ENCODE assay signal across 8 mouse cellular contexts in the genomic region with DNA sequence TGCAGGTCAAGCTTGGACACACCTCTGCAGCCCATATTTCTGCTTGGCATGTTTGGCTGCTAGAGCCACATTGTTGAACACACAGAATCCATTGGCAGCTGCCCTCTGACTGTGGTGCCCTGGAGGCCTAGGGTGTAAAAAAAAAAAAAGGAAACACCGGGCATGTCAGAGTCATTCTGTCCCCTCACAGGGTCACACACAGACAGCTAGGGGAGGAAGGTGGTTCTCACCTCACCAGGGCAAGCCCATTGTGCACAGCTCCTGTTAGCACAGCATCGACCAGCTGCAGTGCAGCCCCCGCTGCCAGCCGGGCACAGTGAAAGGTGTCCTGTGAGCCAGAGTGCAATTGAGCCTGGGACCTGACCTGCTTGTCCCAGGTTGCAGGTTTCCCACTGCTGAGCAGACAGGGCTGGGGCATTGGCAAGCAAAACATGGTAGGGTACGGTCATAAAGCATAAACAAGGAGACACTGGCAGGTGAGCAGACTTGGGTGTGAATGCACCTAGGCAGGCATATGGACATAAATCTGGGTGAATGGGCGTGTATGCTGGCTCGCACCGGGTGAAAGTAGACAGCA. TPM values are rescaled to one million over a fixed set of nuclear protein-coding genes. Genes with fewer than 3 reads are reported as not detected.
DNase-seq lines count a peak whose midpoint lies in the region; ATAC-seq and TF ChIP-seq lines count a peak whose summit lies in the region.

No protein-coding gene starts in this region.

- WGBS in forebrain, postnatal 0 days = 82% methylated on average over 8 of the region's 8 CpGs
- 75% methylated on average over 8 of the region's 8 CpGs for WGBS in liver, embryonic 16.5 days (ENCODE audit: insufficient replicate concordance)

- no peak for TF ChIP-seq CTCF in C2C12 (IDR thresholded peaks at IDR 0.05; ENCODE audit: control insufficient read depth, insufficient read depth, insufficient read length)
- TF ChIP-seq CTCF in forebrain, postnatal 0 days (IDR thresholded peaks at IDR 0.05; ENCODE audit: low read depth) = no peak

- peak overlapping the region; percentile 84 for H3K4me2 ChIP-seq in forebrain, postnatal 0 days (ENCODE audit: low read depth)
- H3K4me2 ChIP-seq in liver, embryonic 16.5 days (ENCODE audit: low read depth, low read length) = peak overlapping the region; percentile 85

- no peak for DNase-seq in forebrain, postnatal 0 days
- DNase-seq in spleen, postnatal 14 days (ENCODE audit: low spot score in 2 of 2) = no peak
- DNase-seq in adrenal gland, adult 2 months = no peak
- no peak for DNase-seq in adrenal gland, postnatal 14 days

- H3K36me3 ChIP-seq in erythroblast, embryonic 14.5 days (ENCODE audit: control insufficient read depth) = peaks cover 22% of the 10 kb centered on the region
- H3K36me3 ChIP-seq in C2C12 (ENCODE audit: control insufficient read depth, insufficient read depth) = peaks cover 45% of the 10 kb centered on the region
- peaks cover 13% of the 10 kb centered on the region; the same call in 1 of the 2 replicates for H3K36me3 ChIP-seq in forebrain, postnatal 0 days (ENCODE audit: insufficient read depth)
- H3K36me3 ChIP-seq in liver, embryonic 16.5 days (ENCODE audit: control insufficient read depth, insufficient read depth) = no peaks in the 10 kb centered on the region

- H3K79me2 ChIP-seq in C2C12 (ENCODE audit: control insufficient read depth, insufficient read depth) = peaks cover 22% of the 10 kb centered on the region

- H3K27me3 ChIP-seq in erythroblast, embryonic 14.5 days (ENCODE audit: control insufficient read depth) = peaks cover 5% of the 10 kb centered on the region
- no peaks in the 10 kb centered on the region for H3K27me3 ChIP-seq in C2C12 (ENCODE audit: control insufficient read depth, insufficient read depth, insufficient read length)
- no peaks in the 10 kb centered on the region for H3K27me3 ChIP-seq in forebrain, postnatal 0 days (ENCODE audit: insufficient read depth, low read length)
- no peaks in the 10 kb centered on the region; the same call in 1 of the 2 replicates for H3K27me3 ChIP-seq in liver, embryonic 16.5 days (ENCODE audit: control insufficient read depth, insufficient read depth, low read depth, low read length)

- H3K9me3 ChIP-seq in erythroblast, embryonic 14.5 days (ENCODE audit: control insufficient read depth, low read length) = no peaks in the 10 kb centered on the region
- H3K9me3 ChIP-seq in forebrain, postnatal 0 days (ENCODE audit: low read length) = no peaks in the 10 kb centered on the region
- H3K9me3 ChIP-seq in liver, embryonic 16.5 days (replicated peaks; ENCODE audit: control insufficient read depth, low read length) = no peaks in the 10 kb centered on the region

- H3K27ac ChIP-seq in forebrain, postnatal 0 days (ENCODE audit: low read depth, low read length) = peak overlapping the region; percentile 70; the same call in 1 of the 2 replicates
- no peak overlapping the region for H3K27ac ChIP-seq in liver, embryonic 16.5 days (ENCODE audit: low read length)

- H3K79me3 ChIP-seq in C2C12 (ENCODE audit: low read depth) = peaks cover 4% of the 10 kb centered on the region

- no peak for ATAC-seq in erythroblast, adult 5-6 weeks (replicated peaks; ENCODE audit: low FRiP score, poor library complexity, severe bottlenecking)
- ATAC-seq in forebrain, postnatal 0 days = no peak
- ATAC-seq in liver, embryonic 16.5 days (ENCODE audit: low read depth) = no peak

- H3K4me1 ChIP-seq in erythroblast, embryonic 14.5 days (ENCODE audit: control insufficient read depth) = peaks cover 42% of the 10 kb centered on the region
- peaks cover 13% of the 10 kb centered on the region for H3K4me1 ChIP-seq in forebrain, postnatal 0 days (ENCODE audit: insufficient read depth)
- H3K4me1 ChIP-seq in liver, embryonic 16.5 days (ENCODE audit: control insufficient read depth, low read depth, low read length) = peaks cover 21% of the 10 kb centered on the region

- peak overlapping the region; percentile 88 for H3ac ChIP-seq in C2C12 (ENCODE audit: control insufficient read depth, insufficient read length, low read depth)

- H3K4me3 ChIP-seq in erythroblast, embryonic 14.5 days (replicated peaks) = peak overlapping the region; percentile 76
- peak overlapping the region; percentile 49 for H3K4me3 ChIP-seq in C2C12 (ENCODE audit: insufficient read depth, poor library complexity, severe bottlenecking)
- H3K4me3 ChIP-seq in forebrain, postnatal 0 days (ENCODE audit: low read depth, low read length) = peak overlapping the region; percentile 47
- H3K4me3 ChIP-seq in liver, embryonic 16.5 days (ENCODE audit: low read depth, low read length) = peak overlapping the region; percentile 79

- H3K9ac ChIP-seq in forebrain, postnatal 0 days = peak overlapping the region; percentile 56
- peak overlapping the region; percentile 83; the same call in 1 of the 2 replicates for H3K9ac ChIP-seq in liver, embryonic 16.5 days (ENCODE audit: low read depth, low read length)

TF ChIP-seq in C2C12, 6 proteins besides CTCF, POLR2A, EP300 and RAD21 (continues in another document):
- TF ChIP-seq MYOG (IDR thresholded peaks at IDR 0.05; ENCODE audit: control insufficient read depth, extremely low read depth, insufficient read length) (no peak), CEBPB (IDR thresholded peaks at IDR 0.05; ENCODE audit: low read depth) (no peak), USF1 (IDR thresholded peaks at IDR 0.05; ENCODE audit: low read depth) (no peak), MAX (IDR thresholded peaks at IDR 0.05) (no peak), MYOD1 (IDR thresholded peaks at IDR 0.05; ENCODE audit: control insufficient read depth, insufficient read length, low read depth) (no peak)

RNA-seq across cellular contexts. Expression of gene Hdac10, which starts 1.0 kb away (rescaled TPM):
- 0.33 and 0.64 TPM in 2 replicates for polyA plus RNA-seq in erythroblast, embryonic 14.5 days (2012)
- total RNA-seq in erythroblast, adult 5-6 weeks (2015; ENCODE audit: low replicate concordance) = 1.5 TPM in 1 of 2 replicates, not detected in the other
- total RNA-seq in erythroblast, adult 5-6 weeks (2017; ENCODE audit: low replicate concordance) = 1.7 and 2.5 TPM in 2 replicates
- polyA plus RNA-seq in C2C12 (2012; fragmentation: generic; extraction: Trizol) = 15.0 TPM
- 33.1 and 44.3 TPM in 2 replicates for total RNA-seq in forebrain, postnatal 0 days (2014; rRNA removed)
- 27.9 and 30.1 TPM in 2 replicates for polyA plus RNA-seq in forebrain, postnatal 0 days (2015; fragmentation: Nextera tagmentation; extraction: Ambion mirVana)
- polyA plus RNA-seq in liver, embryonic 16.5 days (2015; fragmentation: Nextera tagmentation; extraction: Ambion mirVana) = 8.2 and 9.7 TPM in 2 replicates
- 10 to 100 TPM; 10.9 to 11.2 TPM for total RNA-seq in adrenal gland, adult 2 months (2021)
- polyA plus RNA-seq in adrenal gland, adult 2 months (2012; rRNA removed) = 29.7 and 30.3 TPM in 2 replicates
- 11.9 and 13.2 TPM in 2 replicates for total RNA-seq in adrenal gland, postnatal 14 days (2021)

RNA-seq across cellular contexts. Expression of gene Tubgcp6, which starts 4.5 kb away (rescaled TPM):
- 4.4 and 4.8 TPM in 2 replicates for polyA plus RNA-seq in erythroblast, embryonic 14.5 days (2012)
- 7.3 and 13.8 TPM in 2 replicates for total RNA-seq in erythroblast, adult 5-6 weeks (2015; ENCODE audit: low replicate concordance)
- 15.3 and 21.2 TPM in 2 replicates for total RNA-seq in erythroblast, adult 5-6 weeks (2017; ENCODE audit: low replicate concordance)
- 19.0 TPM for polyA plus RNA-seq in C2C12 (2012; fragmentation: generic; extraction: Trizol)
- 24.6 and 42.4 TPM in 2 replicates for total RNA-seq in forebrain, postnatal 0 days (2014; rRNA removed)
- 7.4 and 8.8 TPM in 2 replicates for polyA plus RNA-seq in forebrain, postnatal 0 days (2015; fragmentation: Nextera tagmentation; extraction: Ambion mirVana)
- 5.8 and 6.3 TPM in 2 replicates for polyA plus RNA-seq in liver, embryonic 16.5 days (2015; fragmentation: Nextera tagmentation; extraction: Ambion mirVana)
- total RNA-seq in adrenal gland, adult 2 months (2021) = 10 to 100 TPM; 11.2 to 12.3 TPM
- polyA plus RNA-seq in adrenal gland, adult 2 months (2012; rRNA removed) = 30.6 and 31.8 TPM in 2 replicates
- 13.3 and 15.7 TPM in 2 replicates for total RNA-seq in adrenal gland, postnatal 14 days (2021)

RNA-seq across cellular contexts. Expression of gene Mapk12, which starts 13.1 kb away (rescaled TPM):
- polyA plus RNA-seq in erythroblast, embryonic 14.5 days (2012) = 0.02 and 0.03 TPM in 2 replicates
- total RNA-seq in erythroblast, adult 5-6 weeks (2015; ENCODE audit: low replicate concordance) = not detected in 2 replicates
- not detected in 2 replicates for total RNA-seq in erythroblast, adult 5-6 weeks (2017; ENCODE audit: low replicate concordance)
- polyA plus RNA-seq in C2C12 (2012; fragmentation: generic; extraction: Trizol) = 30.5 TPM
- total RNA-seq in forebrain, postnatal 0 days (2014; rRNA removed) = 1.8 and 3.4 TPM in 2 replicates
- 2.0 and 2.8 TPM in 2 replicates for polyA plus RNA-seq in forebrain, postnatal 0 days (2015; fragmentation: Nextera tagmentation; extraction: Ambion mirVana)
- 1.1 and 1.9 TPM in 2 replicates for polyA plus RNA-seq in liver, embryonic 16.5 days (2015; fragmentation: Nextera tagmentation; extraction: Ambion mirVana)
- 10 to 100 TPM in 1 of 2 experiments, 1 to 10 TPM in 1; 6.7 to 10.2 TPM for total RNA-seq in adrenal gland, adult 2 months (2021)
- polyA plus RNA-seq in adrenal gland, adult 2 months (2012; rRNA removed) = 5.9 and 9.1 TPM in 2 replicates
- 8.6 and 9.6 TPM in 2 replicates for total RNA-seq in adrenal gland, postnatal 14 days (2021)

RNA-seq across cellular contexts. Expression of gene Mapk11, which starts 22.0 kb away (rescaled TPM):
- 0.02 TPM in 1 of 2 replicates, not detected in the other for polyA plus RNA-seq in erythroblast, embryonic 14.5 days (2012)
- total RNA-seq in erythroblast, adult 5-6 weeks (2015; ENCODE audit: low replicate concordance) = not detected in 2 replicates
- 0.17 TPM in 1 of 2 replicates, not detected in the other for total RNA-seq in erythroblast, adult 5-6 weeks (2017; ENCODE audit: low replicate concordance)
- polyA plus RNA-seq in C2C12 (2012; fragmentation: generic; extraction: Trizol) = 14.9 TPM
- 35.2 and 35.8 TPM in 2 replicates for total RNA-seq in forebrain, postnatal 0 days (2014; rRNA removed)
- polyA plus RNA-seq in forebrain, postnatal 0 days (2015; fragmentation: Nextera tagmentation; extraction: Ambion mirVana) = 16.2 and 21.3 TPM in 2 replicates
- 0.83 and 0.97 TPM in 2 replicates for polyA plus RNA-seq in liver, embryonic 16.5 days (2015; fragmentation: Nextera tagmentation; extraction: Ambion mirVana)
- 1 to 10 TPM; 2.5 to 3.6 TPM for total RNA-seq in adrenal gland, adult 2 months (2021)
- 4.1 and 4.4 TPM in 2 replicates for polyA plus RNA-seq in adrenal gland, adult 2 months (2012; rRNA removed)
- total RNA-seq in adrenal gland, postnatal 14 days (2021) = 5.3 and 6.4 TPM in 2 replicates

RNA-seq across cellular contexts. Expression of gene Selenoo, which starts 38.6 kb away (rescaled TPM):
- polyA plus RNA-seq in erythroblast, embryonic 14.5 days (2012) = 0.19 and 0.34 TPM in 2 replicates
- 3.8 and 8.8 TPM in 2 replicates for total RNA-seq in erythroblast, adult 5-6 weeks (2015; ENCODE audit: low replicate concordance)
- total RNA-seq in erythroblast, adult 5-6 weeks (2017; ENCODE audit: low replicate concordance) = 5.9 and 6.0 TPM in 2 replicates
- polyA plus RNA-seq in C2C12 (2012; fragmentation: generic; extraction: Trizol) = 13.7 TPM
- total RNA-seq in forebrain, postnatal 0 days (2014; rRNA removed) = 45.9 and 47.9 TPM in 2 replicates
- 19.6 and 20.7 TPM in 2 replicates for polyA plus RNA-seq in forebrain, postnatal 0 days (2015; fragmentation: Nextera tagmentation; extraction: Ambion mirVana)
- polyA plus RNA-seq in liver, embryonic 16.5 days (2015; fragmentation: Nextera tagmentation; extraction: Ambion mirVana) = 7.8 and 9.1 TPM in 2 replicates
- 10 to 100 TPM; 37.0 to 39.2 TPM for total RNA-seq in adrenal gland, adult 2 months (2021)
- polyA plus RNA-seq in adrenal gland, adult 2 months (2012; rRNA removed) = 120 and 126 TPM in 2 replicates
- total RNA-seq in adrenal gland, postnatal 14 days (2021) = 29.3 and 35.4 TPM in 2 replicates
